Mouse (Mus musculus) limb, embryonic 12.5 days (tissue): ENCODE data around the gene Slc24a4. TPM values are rescaled to one million over a fixed set of nuclear protein-coding genes. Genes with fewer than 3 reads are reported as not detected.

Experiments used
- ATAC-seq: fragments of 200-750 bp; cut with Nextera tagmentation; 2 replicates; pipeline ENCODE4 v1.8.0; 2017; ENCODE audit warnings: low read depth, moderate TSS enrichment; ENCODE audit not compliant: insufficient number of reproducible peaks, insufficient read depth, low FRiP score, low TSS enrichment
- H3K27ac ChIP-seq: fragments of 300-500 bp; sonication (generic); 2 replicates; pipeline ENCODE4 v1.5.1; 2016; ENCODE audit warnings: mild to moderate bottlenecking, moderate library complexity
- H3K27me3 ChIP-seq: fragments of 300-500 bp; sonication (generic); 2 replicates; pipeline ENCODE4 v1.6.1; 2016; ENCODE audit warnings: mild to moderate bottlenecking, moderate library complexity
- H3K36me3 ChIP-seq: fragments of 300-500 bp; sonication (generic); 2 replicates; pipeline ENCODE4 v1.6.1; 2016; ENCODE audit warnings: mild to moderate bottlenecking, moderate library complexity
- H3K4me1 ChIP-seq: fragments of 300-500 bp; sonication (generic); replicated peaks from 2 replicates; pipeline ENCODE4 v1.6.1; 2016
- H3K4me2 ChIP-seq: fragments of 300-500 bp; sonication (generic); 2 replicates; pipeline ENCODE4 v1.6.1; 2016; ENCODE audit warnings: mild to moderate bottlenecking, moderate library complexity
- H3K4me3 ChIP-seq: fragments of 300-500 bp; sonication (generic); replicated peaks from 2 replicates; pipeline ENCODE4 v1.5.1; 2016; ENCODE audit warnings: mild to moderate bottlenecking
- H3K9ac ChIP-seq: fragments of 300-500 bp; sonication (generic); replicated peaks from 2 replicates; pipeline ENCODE4 v1.6.1; 2016; ENCODE audit warnings: mild to moderate bottlenecking, moderate library complexity
- H3K9me3 ChIP-seq: fragments of 300-500 bp; sonication (generic); 2 replicates; pipeline ENCODE4 v1.6.1; 2016; ENCODE audit warnings: mild to moderate bottlenecking, moderate library complexity
- WGBS: fragments of 180-500 bp; shearing (Covaris S2); methylation state at CpG from one replicate; pipeline ENCODE4 v1.1.7; 2016; 5-methylcytosine and 5-hydroxymethylcytosine counted together
- polyA plus RNA-seq: library from polyadenylated mRNA; unstranded; fragments of >200 nt; fragmentation: Nextera tagmentation; extraction: Ambion mirVana; gene quantifications from 2 replicates; pipeline ENCODE4 v1.2.1, GENCODE M21; 2016

Slc24a4 gene
- polyA plus RNA-seq, 1 experiment from 2014 or later: 0.19 TPM

GRCm38 (mm10) chr12:102166691-102167261 is 38.2 kb downstream of the Slc24a4 start:
- Histone ChIP-seq H3K4me3 (no peak overlapping the region), H3K27me3 (no peaks in the 10 kb centered on the region), H3K36me3 (no peaks in the 10 kb centered on the region), H3K9me3 (no peaks in the 10 kb centered on the region), H3K27ac (no peak overlapping the region), H3K4me2 (no peak overlapping the region), H3K4me1 (peaks cover 4% of the 10 kb centered on the region; the same call in 1 of the 2 replicates), H3K9ac (no peak overlapping the region)
- ATAC-seq: no peak
- 43% methylated on average over 5 of the region's 5 CpGs for WGBS

GRCm38 (mm10) chr12:102167302-102167701 is 38.8 kb downstream of the Slc24a4 start:
- Histone ChIP-seq H3K4me1 (peaks cover 4% of the 10 kb centered on the region; the same call in 1 of the 2 replicates), H3K36me3 (no peaks in the 10 kb centered on the region), H3K27ac (no peak overlapping the region), H3K9me3 (no peaks in the 10 kb centered on the region), H3K9ac (no peak overlapping the region), H3K4me3 (no peak overlapping the region), H3K27me3 (no peaks in the 10 kb centered on the region), H3K4me2 (no peak overlapping the region)
- ATAC-seq: no peak
- 70% methylated on average over 5 of the region's 5 CpGs for WGBS

- 87% methylated on average over 11 of the region's 11 CpGs for WGBS
- ATAC-seq: no peak
Measured at GRCm38 (mm10) chr12:102172746-102173145, 44.2 kb downstream of the Slc24a4 start.

GRCm38 (mm10) chr12:102173345-102173744 is 44.8 kb downstream of the Slc24a4 start:
- no peak overlapping the region for H3K4me2 ChIP-seq
- no peak overlapping the region for H3K9ac ChIP-seq
- H3K4me1 ChIP-seq: no peaks in the 10 kb centered on the region
- no peaks in the 10 kb centered on the region for H3K27me3 ChIP-seq
- H3K27ac ChIP-seq: no peak overlapping the region
- 84% methylated on average over 5 of the region's 5 CpGs for WGBS
- H3K9me3 ChIP-seq: no peaks in the 10 kb centered on the region
- H3K36me3 ChIP-seq: no peaks in the 10 kb centered on the region
- no peak overlapping the region for H3K4me3 ChIP-seq
- ATAC-seq: no peak

More at GRCm38 (mm10) chr12:102172746-102173145, 44.2 kb downstream of the Slc24a4 start:
- Histone ChIP-seq H3K9ac (no peak overlapping the region), H3K27me3 (no peaks in the 10 kb centered on the region), H3K27ac (no peak overlapping the region), H3K36me3 (no peaks in the 10 kb centered on the region), H3K4me1 (no peaks in the 10 kb centered on the region), H3K9me3 (no peaks in the 10 kb centered on the region), H3K4me2 (no peak overlapping the region), H3K4me3 (no peak overlapping the region)

- no peaks in the 10 kb centered on the region for H3K36me3 ChIP-seq
- H3K9me3 ChIP-seq: no peaks in the 10 kb centered on the region
- H3K27ac ChIP-seq: no peak overlapping the region
- no peaks in the 10 kb centered on the region for H3K27me3 ChIP-seq
- no peak overlapping the region for H3K4me2 ChIP-seq
- no peaks in the 10 kb centered on the region for H3K4me1 ChIP-seq
- WGBS: 85% methylated on average over 18 of the region's 18 CpGs
- H3K4me3 ChIP-seq: no peak overlapping the region
- ATAC-seq: no peak
- H3K9ac ChIP-seq: no peak overlapping the region
Measured at GRCm38 (mm10) chr12:102180371-102181074, 52.0 kb downstream of the Slc24a4 start.

GRCm38 (mm10) chr12:102181799-102182357 is 53.3 kb downstream of the Slc24a4 start:
- Histone ChIP-seq H3K4me3 (no peak overlapping the region), H3K9ac (no peak overlapping the region), H3K36me3 (no peaks in the 10 kb centered on the region), H3K27ac (no peak overlapping the region), H3K9me3 (no peaks in the 10 kb centered on the region), H3K27me3 (no peaks in the 10 kb centered on the region), H3K4me2 (no peak overlapping the region), H3K4me1 (no peaks in the 10 kb centered on the region)
- ATAC-seq: no peak
- 42% methylated on average over 5 of the region's 5 CpGs for WGBS

- Histone ChIP-seq H3K36me3 (no peaks in the 10 kb centered on the region), H3K4me2 (no peak overlapping the region), H3K4me3 (no peak overlapping the region), H3K27me3 (no peaks in the 10 kb centered on the region), H3K9ac (no peak overlapping the region), H3K27ac (no peak overlapping the region), H3K4me1 (no peaks in the 10 kb centered on the region), H3K9me3 (no peaks in the 10 kb centered on the region)
- ATAC-seq: no peak
- 73% methylated on average over 6 of the region's 6 CpGs for WGBS
Measured at GRCm38 (mm10) chr12:102182621-102183020, 54.1 kb downstream of the Slc24a4 start.

- Histone ChIP-seq H3K27ac (no peak overlapping the region), H3K27me3 (no peaks in the 10 kb centered on the region), H3K9me3 (peaks cover 4% of the 10 kb centered on the region), H3K4me3 (no peak overlapping the region), H3K4me1 (no peaks in the 10 kb centered on the region), H3K4me2 (no peak overlapping the region), H3K9ac (no peak overlapping the region), H3K36me3 (no peaks in the 10 kb centered on the region)
- 78% methylated on average over 9 of the region's 9 CpGs for WGBS
- ATAC-seq: no peak
Measured at GRCm38 (mm10) chr12:102183201-102183600, 54.7 kb downstream of the Slc24a4 start.

- no peak overlapping the region for H3K27ac ChIP-seq
- H3K9ac ChIP-seq: no peak overlapping the region
- H3K4me3 ChIP-seq: no peak overlapping the region
- WGBS: 82% methylated on average over 11 of the region's 11 CpGs
- H3K4me2 ChIP-seq: no peak overlapping the region
- no peaks in the 10 kb centered on the region for H3K36me3 ChIP-seq
- H3K4me1 ChIP-seq: no peaks in the 10 kb centered on the region
- H3K27me3 ChIP-seq: no peaks in the 10 kb centered on the region; the same call in 1 of the 2 replicates
- ATAC-seq: no peak
- peaks cover 10% of the 10 kb centered on the region for H3K9me3 ChIP-seq
Measured at GRCm38 (mm10) chr12:102190820-102191219, 62.3 kb downstream of the Slc24a4 start.

GRCm38 (mm10) chr12:102201516-102201915 is 73.0 kb downstream of the Slc24a4 start:
- ATAC-seq: no peak
- no peak overlapping the region for H3K4me3 ChIP-seq
- 60% methylated on average over 4 of the region's 4 CpGs for WGBS

GRCm38 (mm10) chr12:102202901-102203300 is 74.4 kb downstream of the Slc24a4 start:
- Histone ChIP-seq H3K27ac (no peak overlapping the region), H3K9me3 (0 out of 2 replicates have a peak, but pooled peaks cover 3% of the 10 kb centered on the region), H3K4me1 (peaks cover 9% of the 10 kb centered on the region), H3K4me2 (no peak overlapping the region), H3K27me3 (no peaks in the 10 kb centered on the region; the same call in 1 of the 2 replicates), H3K9ac (no peak overlapping the region), H3K4me3 (no peak overlapping the region), H3K36me3 (no peaks in the 10 kb centered on the region)
- no peak for ATAC-seq
- 43% methylated on average over 9 of the region's 9 CpGs for WGBS

More at GRCm38 (mm10) chr12:102201516-102201915, 73.0 kb downstream of the Slc24a4 start:
- H3K4me1 ChIP-seq: peaks cover 9% of the 10 kb centered on the region
- no peak overlapping the region for H3K4me2 ChIP-seq
- H3K27ac ChIP-seq: no peak overlapping the region
- no peaks in the 10 kb centered on the region; the same call in 1 of the 2 replicates for H3K27me3 ChIP-seq
- 0 out of 2 replicates have a peak, but pooled peaks cover 3% of the 10 kb centered on the region for H3K9me3 ChIP-seq
- H3K36me3 ChIP-seq: no peaks in the 10 kb centered on the region
- H3K9ac ChIP-seq: no peak overlapping the region
